Mouse (Mus musculus) midbrain, embryonic 10.5 days (tissue): ENCODE results near the gene Cachd1. TPM values are rescaled to one million over a fixed set of nuclear protein-coding genes. Genes with fewer than 3 reads are reported as not detected.

ENCODE experiments used
- DNase-seq: peaks from one replicate; pipeline ENCODE4 v3.0.0-alpha.2; 2017; ENCODE audit warnings: low spot score
- H3K27ac ChIP-seq: fragments of 300-500 bp; sonication (generic); replicated peaks from 2 replicates; pipeline ENCODE4 v1.5.1; 2016; ENCODE audit warnings: mild to moderate bottlenecking
- H3K27me3 ChIP-seq: fragments of 300-500 bp; sonication (generic); 2 replicates; pipeline ENCODE4 v1.6.1; 2016; ENCODE audit warnings: low read depth, mild to moderate bottlenecking; ENCODE audit not compliant: poor library complexity, severe bottlenecking
- H3K36me3 ChIP-seq: fragments of 300-500 bp; sonication (generic); 2 replicates; pipeline ENCODE4 v1.6.1; 2016; ENCODE audit warnings: mild to moderate bottlenecking, moderate library complexity
- H3K4me1 ChIP-seq: fragments of 300-500 bp; sonication (generic); 2 replicates; pipeline ENCODE4 v1.6.1; 2016
- H3K4me3 ChIP-seq: fragments of 300-500 bp; sonication (generic); 2 replicates; pipeline ENCODE4 v1.5.1; 2016; ENCODE audit warnings: mild to moderate bottlenecking, moderate library complexity
- H3K9me3 ChIP-seq: fragments of 300-500 bp; sonication (generic); replicated peaks from 2 replicates; pipeline ENCODE4 v1.6.1; 2016; ENCODE audit warnings: mild to moderate bottlenecking
- WGBS: fragments of 180-500 bp; shearing (Covaris S2); methylation state at CpG from one replicate; pipeline ENCODE4 v1.1.7; 2016; 5-methylcytosine and 5-hydroxymethylcytosine counted together
- polyA plus RNA-seq: library from polyadenylated mRNA; unstranded; fragments of >200 nt; fragmentation: Nextera tagmentation; extraction: Ambion mirVana; gene quantifications from 2 replicates; pipeline ENCODE4 v1.2.1, GENCODE M21; 2016

Gene Cachd1
- polyA plus RNA-seq, 1 experiment from 2014 or later = 34.8 TPM

DNA sequence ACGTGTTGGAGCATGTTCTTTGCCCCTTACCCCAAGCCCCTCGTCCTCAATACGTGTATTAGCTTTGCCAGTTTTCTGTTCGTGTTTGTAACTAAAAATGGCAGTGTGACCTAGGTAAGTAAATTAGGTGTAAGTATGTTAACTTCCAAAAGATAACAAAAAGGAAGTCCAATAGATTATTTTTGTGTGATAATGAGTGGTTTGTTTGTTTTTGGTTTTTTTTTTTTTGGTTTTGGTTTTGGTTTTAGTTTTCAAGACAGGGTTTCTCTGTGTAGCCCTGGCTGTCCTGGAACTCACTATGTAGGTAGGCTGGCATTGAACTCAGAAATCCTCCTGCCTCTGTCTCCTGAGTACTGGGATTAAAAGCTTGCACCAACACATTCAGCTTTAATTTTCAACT lies 295.1 kb downstream of the Cachd1 start:
- Histone ChIP-seq H3K9me3 (no peaks in the 10 kb centered on the region), H3K27ac (no peak overlapping the region), H3K36me3 (no peaks in the 10 kb centered on the region), H3K27me3 (peaks cover 18% of the 10 kb centered on the region), H3K4me3 (no peak overlapping the region), H3K4me1 (peaks cover 30% of the 10 kb centered on the region)
- 92% methylated on average over 4 of the region's 4 CpGs for WGBS
- DNase-seq = no peak

DNA sequence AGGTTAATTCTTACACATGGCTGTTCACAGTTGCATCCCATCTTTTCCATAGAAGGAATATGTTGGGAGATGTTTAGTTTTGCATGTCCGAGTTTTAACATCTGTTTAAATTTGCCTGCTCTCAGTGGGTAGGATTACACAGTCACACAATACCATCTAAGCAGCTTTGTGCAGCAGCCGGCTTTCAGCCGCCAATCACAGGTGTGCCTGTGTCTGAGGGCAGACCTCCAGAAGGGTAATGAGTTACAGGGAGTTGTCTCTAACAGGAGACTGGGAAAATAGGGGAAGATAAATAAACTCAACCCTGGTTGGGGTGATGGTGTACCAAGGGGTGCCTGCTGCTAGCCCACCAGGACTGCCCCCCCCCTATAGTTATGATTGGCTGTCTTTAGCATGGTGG lies 299.9 kb downstream of the Cachd1 start:
- 49% methylated on average over 3 of the region's 3 CpGs for WGBS
- DNase-seq = no peak

More for the DNA sequence above, 299.9 kb downstream of the Cachd1 start:
- Histone ChIP-seq H3K4me3 (no peak overlapping the region), H3K27me3 (no peaks in the 10 kb centered on the region), H3K36me3 (no peaks in the 10 kb centered on the region), H3K27ac (no peak overlapping the region), H3K9me3 (no peaks in the 10 kb centered on the region), H3K4me1 (peaks cover 40% of the 10 kb centered on the region)

Other genes with a start within 250 kb of the Cachd1 start
- gene Gm10577, start 244.0 kb downstream of the Cachd1 start, polyA plus RNA-seq = not detected in 2 replicates